Mouse (Mus musculus) kidney, adult 9 months (tissue): ENCODE measurements at regions not wholly inside any gene's neighbourhood (a gene's known extent, or its start where the extent isn't known, plus 50 kb on each side); places are given as distances from the start of the nearest gene placed in this dataset.

Source experiments
- DNase-seq: peaks from one replicate; pipeline ENCODE4 v3.0.0; 2022

GRCm38 (mm10) chr2:108913967-108914366, 366.6 kb upstream of the Kif18a start:
- no peak for DNase-seq

- DNase-seq, result no peak
Observed at GRCm38 (mm10) chr2:108919500-108920045, 361.0 kb upstream of the Kif18a start.

GRCm38 (mm10) chr2:108920111-108920510, 360.4 kb upstream of the Kif18a start:
- DNase-seq, result no peak

- no peak for DNase-seq
Observed at GRCm38 (mm10) chr2:108935981-108936762, 344.4 kb upstream of the Kif18a start.

- no peak for DNase-seq
Observed at GRCm38 (mm10) chr2:108980921-108981320, 299.6 kb upstream of the Kif18a start.

GRCm38 (mm10) chr2:109016223-109016622, 264.3 kb upstream of the Kif18a start:
- no peak for DNase-seq

- no peak for DNase-seq
Observed at GRCm38 (mm10) chr2:109017018-109017707, 263.4 kb upstream of the Kif18a start.

GRCm38 (mm10) chr2:109038131-109038695, 242.3 kb upstream of the Kif18a start:
- DNase-seq, result no peak
